Mouse (Mus musculus) liver, adult 2 months (tissue): Measurements from ENCODE around the gene Cbln3.

ENCODE experiments used
- CTCF ChIP-seq: fragments of 200-500 bp; IDR thresholded peaks from 2 replicates; pipeline ENCODE4 v1.5.1; 2011; ENCODE audit warnings: low read depth, low read length, control low read depth
- POLR2A ChIP-seq: fragments of 200-500 bp; IDR thresholded peaks from 2 replicates; pipeline ENCODE4 v1.6.1; 2011; ENCODE audit warnings: low read length, control low read depth; ENCODE audit not compliant: insufficient read depth; ENCODE audit errors: extremely low read depth

GRCm38 (mm10) chr14:55853621-55854285, 30.4 kb downstream of the Cbln3 start, which contains the start of gene Nynrin:
- TF ChIP-seq POLR2A (no peak), CTCF (no peak)
